Mouse (Mus musculus): Measurements from ENCODE around the gene Nol4l. TPM values are rescaled to one million over a fixed set of nuclear protein-coding genes. Genes with fewer than 3 reads are reported as not detected.

Gene Nol4l
- total and polyA plus RNA-seq, 3 experiments, result 4.4 to 7.1 TPM; not detected in 1

DNA sequence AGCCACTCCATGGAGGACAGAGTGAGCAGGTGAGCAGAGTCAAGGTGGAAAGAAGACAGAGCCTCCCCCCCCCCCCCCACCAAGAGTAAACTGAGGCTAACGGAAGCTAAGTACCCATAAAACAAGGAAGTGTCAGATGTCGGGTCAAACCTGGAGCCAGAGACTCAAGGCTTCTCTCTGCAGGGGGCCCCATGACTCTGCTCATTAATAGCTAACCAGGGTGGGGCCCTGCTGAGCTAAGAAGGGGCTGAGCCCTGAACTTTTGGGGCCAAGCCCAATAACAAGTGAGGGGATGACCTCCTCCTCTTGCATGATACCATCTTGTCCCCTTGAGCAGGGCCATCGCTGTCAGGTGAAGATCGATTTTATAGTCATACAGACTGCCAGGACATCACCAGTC, 17.2 kb upstream of the Nol4l start:
- Histone ChIP-seq H3K9ac (ENCODE audit: control insufficient read depth, low read depth, low read length, poor library complexity, severe bottlenecking) (no peak overlapping the region), H3K4me1 (ENCODE audit: control insufficient read depth in 1 of 2, insufficient read depth in 2 of 2, low read length in 2 of 2) (peaks cover 37 to 66% of the 10 kb centered on the region in 2 experiments), H3K79me2 (ENCODE audit: control insufficient read depth, insufficient read depth, low read length, poor library complexity) (no peaks in the 10 kb centered on the region), H3K27ac (ENCODE audit: control insufficient read depth, low read depth, low read length) (peak overlapping the region; percentile 9; the same call in 1 of the 2 replicates), H3K27me3 (ENCODE audit: control insufficient read depth in 1 of 2, insufficient read depth in 2 of 2, low read length in 2 of 2) (no peaks in the 10 kb centered on the region), H3K36me3 (ENCODE audit: control insufficient read depth in 1 of 2, insufficient read depth in 2 of 2, low read length in 2 of 2) (peaks cover 0 to 41% of the 10 kb centered on the region in 2 experiments; a peak in 2 of 4 replicates), H3K9me3 (replicated peaks; ENCODE audit: insufficient read depth, low read length) (no peaks in the 10 kb centered on the region), H3K4me3 (ENCODE audit: control insufficient read depth in 1 of 2, insufficient read depth in 1 of 2, low read depth in 2 of 2, low read length in 2 of 2) (no peak overlapping the region)
- peak; percentile 70 for DNase-seq (ENCODE audit: low read depth, low spot score)
- TF ChIP-seq MEF2A (IDR thresholded peaks at IDR 0.05; ENCODE audit: extremely low read depth, insufficient replicate concordance, low read depth, low read length, poor library complexity, severe bottlenecking) (no peak), MAZ (IDR thresholded peaks at IDR 0.05; ENCODE audit: low read depth, low read length) (0 out of 2 replicates have a peak, but pooled peaks have one; percentile 22), BHLHE40 (IDR thresholded peaks at IDR 0.05; ENCODE audit: borderline replicate concordance, low read depth, low read length) (no peak), EP300 (IDR thresholded peaks at IDR 0.05; ENCODE audit: low read depth in 1 of 2, low read length in 2 of 2) (peak; percentile 21 to 34; a peak in 1 of 4 replicates)

GRCm38 (mm10) chr2:153546471-153546870, 16.7 kb upstream of the Nol4l start:
- Histone ChIP-seq H3K4me1 (ENCODE audit: control insufficient read depth in 1 of 2, insufficient read depth in 2 of 2, low read length in 2 of 2) (peaks cover 37 to 66% of the 10 kb centered on the region in 2 experiments), H3K79me2 (ENCODE audit: control insufficient read depth, insufficient read depth, low read length, poor library complexity) (no peaks in the 10 kb centered on the region), H3K9ac (ENCODE audit: control insufficient read depth, low read depth, low read length, poor library complexity, severe bottlenecking) (no peak overlapping the region), H3K9me3 (replicated peaks; ENCODE audit: insufficient read depth, low read length) (no peaks in the 10 kb centered on the region), H3K27me3 (ENCODE audit: control insufficient read depth in 1 of 2, insufficient read depth in 2 of 2, low read length in 2 of 2) (no peaks in the 10 kb centered on the region), H3K36me3 (ENCODE audit: control insufficient read depth in 1 of 2, insufficient read depth in 2 of 2, low read length in 2 of 2) (peaks cover 0 to 41% of the 10 kb centered on the region in 2 experiments; a peak in 2 of 4 replicates), H3K4me3 (ENCODE audit: control insufficient read depth in 1 of 2, insufficient read depth in 1 of 2, low read depth in 2 of 2, low read length in 2 of 2) (no peak overlapping the region), H3K27ac (ENCODE audit: control insufficient read depth, low read depth, low read length) (peak overlapping the region; percentile 9; the same call in 1 of the 2 replicates)
- peak; percentile 26 for DNase-seq (ENCODE audit: low read depth, low spot score)
- TF ChIP-seq SMC3 (IDR thresholded peaks at IDR 0.05; ENCODE audit: low read depth, low read length), result no peak
- TF ChIP-seq EP300 (IDR thresholded peaks at IDR 0.05; ENCODE audit: low read depth in 1 of 2, low read length in 2 of 2), result no peak
- TF ChIP-seq UBTF (IDR thresholded peaks at IDR 0.05; ENCODE audit: borderline replicate concordance, insufficient read depth, low read depth, low read length), result no peak
- TF ChIP-seq ELF1 (IDR thresholded peaks at IDR 0.05; ENCODE audit: low read depth, low read length), result no peak
- no peak for TF ChIP-seq CTCF (IDR thresholded peaks at IDR 0.05 in 2 of 3, conservative IDR thresholded peaks at IDR 0.05 in 1 of 3; ENCODE audit: control insufficient read depth in 1 of 3, insufficient read depth in 1 of 3, low read depth in 2 of 3, low read length in 3 of 3, poor library complexity in 1 of 3, severe bottlenecking in 1 of 3)
- TF ChIP-seq CHD2 (IDR thresholded peaks at IDR 0.05; ENCODE audit: low read length), result no peak
- no peak for TF ChIP-seq RAD21 (IDR thresholded peaks at IDR 0.05; ENCODE audit: low read depth, low read length)
- no peak for TF ChIP-seq ZKSCAN1 (IDR thresholded peaks at IDR 0.05; ENCODE audit: low read depth, low read length)
- no peak for TF ChIP-seq POLR2AphosphoS2 (IDR thresholded peaks at IDR 0.05; ENCODE audit: low read length)
- TF ChIP-seq ETS1 (IDR thresholded peaks at IDR 0.05; ENCODE audit: low read depth, low read length), result no peak
- no peak for TF ChIP-seq MEF2A (IDR thresholded peaks at IDR 0.05; ENCODE audit: extremely low read depth, insufficient replicate concordance, low read depth, low read length, poor library complexity, severe bottlenecking)
- no peak for TF ChIP-seq USF2 (IDR thresholded peaks at IDR 0.05; ENCODE audit: borderline replicate concordance in 1 of 2, insufficient read depth in 1 of 2, low read depth in 1 of 2, low read length in 2 of 2)
- TF ChIP-seq CHD1 (IDR thresholded peaks at IDR 0.05; ENCODE audit: low read depth, low read length), result no peak
- no peak for TF ChIP-seq BHLHE40 (IDR thresholded peaks at IDR 0.05; ENCODE audit: borderline replicate concordance, low read depth, low read length)
- TF ChIP-seq GATA1 (IDR thresholded peaks at IDR 0.05; ENCODE audit: low read depth, low read length), result no peak
- TF ChIP-seq ZMIZ1 (IDR thresholded peaks at IDR 0.05; ENCODE audit: low read depth, low read length), result no peak
- no peak for TF ChIP-seq NRF1 (IDR thresholded peaks at IDR 0.05; ENCODE audit: insufficient read depth, low read depth, low read length, poor library complexity, severe bottlenecking)

Data from MEL (cell line).